Mouse (Mus musculus) midbrain, postnatal 0 days (tissue): ENCODE data around the gene Chka. TPM values are rescaled to one million over a fixed set of nuclear protein-coding genes. Genes with fewer than 3 reads are reported as not detected.
A peak's percentile ranks its signal among the peaks of the same experiment; 100 is the strongest.

ENCODE experiments used
- ATAC-seq: fragments of 200-750 bp; cut with Nextera tagmentation; 2 replicates; pipeline ENCODE4 v1.8.0; 2017; ENCODE audit warnings: moderate number of reproducible peaks, mild to moderate bottlenecking, moderate TSS enrichment, moderate library complexity; ENCODE audit not compliant: low FRiP score
- DNase-seq: peaks from one replicate; pipeline ENCODE4 v3.0.0-alpha.2; 2015; ENCODE audit warnings: low spot score
- H3K27ac ChIP-seq: fragments of 300-500 bp; sonication (generic); 2 replicates; pipeline ENCODE4 v1.5.1; 2014; ENCODE audit warnings: low read depth, mild to moderate bottlenecking, low read length, mixed read lengths
- H3K27me3 ChIP-seq: fragments of 300-500 bp; sonication (generic); 2 replicates; pipeline ENCODE4 v1.6.1; 2014; ENCODE audit warnings: low read length, control low read depth, mixed read lengths; ENCODE audit not compliant: insufficient read depth
- H3K36me3 ChIP-seq: fragments of 300-500 bp; sonication (generic); 2 replicates; pipeline ENCODE4 v1.6.1; 2014; ENCODE audit warnings: low read length, control low read depth, mixed read lengths; ENCODE audit not compliant: insufficient read depth
- H3K4me1 ChIP-seq: fragments of 300-500 bp; sonication (generic); 2 replicates; pipeline ENCODE4 v1.6.1; 2014; ENCODE audit warnings: mild to moderate bottlenecking, control low read depth, antibody characterized with exemption, low read length, mixed read lengths; ENCODE audit not compliant: insufficient read depth
- H3K4me2 ChIP-seq: fragments of 300-500 bp; sonication (generic); 2 replicates; pipeline ENCODE4 v1.6.1; 2014; ENCODE audit warnings: low read depth, mild to moderate bottlenecking, low read length, mixed read lengths; ENCODE audit not compliant: poor library complexity, severe bottlenecking
- H3K4me3 ChIP-seq: fragments of 300-500 bp; sonication (generic); 2 replicates; pipeline ENCODE4 v1.5.1; 2014; ENCODE audit warnings: low read depth, mild to moderate bottlenecking, low read length, moderate library complexity
- H3K9ac ChIP-seq: fragments of 300-500 bp; sonication (generic); replicated peaks from 2 replicates; pipeline ENCODE4 v1.6.1; 2014; ENCODE audit warnings: mild to moderate bottlenecking, low read length, moderate library complexity, mixed read lengths; ENCODE audit not compliant: poor library complexity, severe bottlenecking
- H3K9me3 ChIP-seq: fragments of 300-500 bp; sonication (generic); 2 replicates; pipeline ENCODE4 v1.6.1; 2016; ENCODE audit warnings: low read length, control low read depth
- CTCF ChIP-seq: IDR thresholded peaks from 2 replicates; pipeline ENCODE4 v1.5.1; 2016; ENCODE audit warnings: antibody characterized with exemption, mild to moderate bottlenecking
- WGBS: fragments of 180-500 bp; shearing (Covaris S2); extraction: QIAGEN DNeasy Blood & Tissue Kit; methylation state at CpG from one replicate; pipeline ENCODE4 v1.1.7; 2014; 5-methylcytosine and 5-hydroxymethylcytosine counted together
- polyA plus RNA-seq: library from polyadenylated mRNA; unstranded; fragments of >200 nt; fragmentation: Nextera tagmentation; extraction: Ambion mirVana; gene quantifications from 2 replicates; pipeline ENCODE4 v1.2.1, GENCODE M21; 2015
- total RNA-seq: library from RNA; depleted of rRNA; stranded (reverse); fragments of >200 nt; gene quantifications from 2 replicates; pipeline ENCODE4 v1.2.3, GENCODE M21; 2014

Gene Chka
- total and polyA plus RNA-seq, 2 experiments from 2014 or later = 56.3 to 62.7 TPM

GRCm38 (mm10) chr19:3848207-3848808 lies 3.3 kb upstream of the Chka start:
- H3K4me1 ChIP-seq = 0 out of 2 replicates have a peak, but pooled peaks cover 2% of the 10 kb centered on the region
- DNase-seq = no peak
- no peak for TF ChIP-seq CTCF
- no peak overlapping the region for H3K9ac ChIP-seq
- no peaks in the 10 kb centered on the region for H3K36me3 ChIP-seq
- H3K9me3 ChIP-seq = no peaks in the 10 kb centered on the region
- WGBS = 86% methylated on average over 7 of the region's 7 CpGs
- H3K27me3 ChIP-seq = no peaks in the 10 kb centered on the region
- H3K4me2 ChIP-seq = no peak overlapping the region
- ATAC-seq = no peak
- no peak overlapping the region for H3K4me3 ChIP-seq
- no peak overlapping the region for H3K27ac ChIP-seq

GRCm38 (mm10) chr19:3849251-3849650 lies 2.3 kb upstream of the Chka start:
- Histone ChIP-seq H3K36me3 (no peaks in the 10 kb centered on the region), H3K4me1 (peaks cover 6% of the 10 kb centered on the region; the same call in 1 of the 2 replicates), H3K9ac (no peak overlapping the region), H3K4me2 (no peak overlapping the region), H3K9me3 (no peaks in the 10 kb centered on the region), H3K4me3 (no peak overlapping the region), H3K27ac (no peak overlapping the region), H3K27me3 (no peaks in the 10 kb centered on the region)
- WGBS = 88% methylated on average over 2 of the region's 2 CpGs
- no peak for DNase-seq
- no peak for ATAC-seq
- no peak for TF ChIP-seq CTCF

DNA sequence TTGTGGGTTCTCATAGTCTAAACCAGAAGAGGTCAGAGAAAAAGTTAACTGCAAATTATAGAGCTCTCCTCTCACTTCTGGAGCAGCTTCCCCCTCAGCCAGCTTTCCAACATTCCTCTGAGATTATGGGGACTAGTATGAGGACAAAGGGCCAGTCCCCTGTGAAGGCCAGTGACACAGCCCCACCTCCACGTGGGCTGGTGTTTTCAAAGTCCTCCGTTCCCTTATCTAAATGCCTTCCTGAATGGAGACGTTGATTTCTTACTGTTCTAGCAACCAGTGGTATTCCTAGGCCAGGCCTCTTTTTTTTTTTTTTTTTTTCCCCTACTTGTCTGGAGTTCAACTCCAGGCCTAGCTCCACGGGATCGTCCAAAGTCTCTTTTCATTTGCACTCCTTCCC lies 1.5 kb upstream of the Chka start:
- Histone ChIP-seq H3K4me3 (no peak overlapping the region), H3K9ac (no peak overlapping the region), H3K27ac (no peak overlapping the region), H3K4me2 (no peak overlapping the region), H3K4me1 (peaks cover 7% of the 10 kb centered on the region), H3K9me3 (no peaks in the 10 kb centered on the region), H3K27me3 (no peaks in the 10 kb centered on the region), H3K36me3 (no peaks in the 10 kb centered on the region)
- TF ChIP-seq CTCF = no peak
- WGBS = 39% methylated on average over 5 of the region's 5 CpGs
- ATAC-seq (no peak), DNase-seq (no peak)

DNA sequence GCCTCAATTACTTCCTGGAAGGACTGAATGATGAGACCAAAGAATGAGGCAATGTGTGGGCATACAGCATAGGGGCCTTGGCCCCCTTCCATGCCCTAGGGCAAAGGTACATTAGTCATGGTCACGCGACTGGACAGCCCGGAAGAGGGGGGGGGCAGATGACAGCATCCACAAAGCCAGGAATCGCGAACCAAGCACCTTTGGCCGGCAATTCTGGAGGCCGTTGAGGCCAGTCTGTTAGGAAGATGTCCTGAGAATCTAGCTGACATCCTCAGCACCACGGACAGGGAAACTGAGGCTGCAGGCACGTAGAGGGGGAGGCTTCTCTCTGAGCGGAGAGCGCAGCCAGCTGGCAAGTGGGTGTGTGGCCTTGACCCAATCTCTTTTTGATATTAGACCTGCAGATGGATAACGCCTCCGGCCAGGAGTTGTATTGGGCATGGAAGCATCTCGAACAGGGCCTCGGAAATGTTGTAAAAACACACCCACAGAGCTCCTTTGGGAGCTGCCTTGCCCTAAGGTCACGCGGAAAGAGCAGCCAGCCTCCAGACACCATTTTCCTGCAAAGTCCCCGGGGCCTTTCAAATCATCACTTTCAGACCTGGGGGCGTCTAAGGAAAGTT lies 615 bp upstream of the Chka start:
- H3K4me2 ChIP-seq = peak overlapping the region; percentile 67
- peaks cover 14% of the 10 kb centered on the region for H3K4me1 ChIP-seq
- H3K9me3 ChIP-seq = no peaks in the 10 kb centered on the region
- H3K36me3 ChIP-seq = no peaks in the 10 kb centered on the region
- ATAC-seq (0 out of 2 replicates have a peak, but pooled peaks have one; percentile 0), DNase-seq (peak; percentile 22)
- H3K9ac ChIP-seq = 0 out of 2 replicates have a peak overlapping the region, but pooled peaks have one; percentile 39
- no peaks in the 10 kb centered on the region for H3K27me3 ChIP-seq
- no peak for TF ChIP-seq CTCF
- H3K4me3 ChIP-seq = peak overlapping the region; percentile 98
- 5% methylated on average over 19 of the region's 19 CpGs for WGBS
- H3K27ac ChIP-seq = peak overlapping the region; percentile 55

GRCm38 (mm10) chr19:3851979-3852681 lies 557 bp downstream of the Chka start:
- DNase-seq (peak; percentile 32), ATAC-seq (peak; percentile 35)
- H3K9ac ChIP-seq = peak overlapping the region; percentile 94
- no peak for TF ChIP-seq CTCF
- H3K27me3 ChIP-seq = no peaks in the 10 kb centered on the region
- peak overlapping the region; percentile 98 for H3K27ac ChIP-seq
- no peaks in the 10 kb centered on the region for H3K9me3 ChIP-seq
- no peaks in the 10 kb centered on the region for H3K36me3 ChIP-seq
- WGBS = under 1% methylated on average over 40 of the region's 74 CpGs
- H3K4me3 ChIP-seq = peak overlapping the region; percentile 98
- H3K4me1 ChIP-seq = peaks cover 14% of the 10 kb centered on the region
- peak overlapping the region; percentile 67 for H3K4me2 ChIP-seq

GRCm38 (mm10) chr19:3853121-3853520 lies 1.5 kb downstream of the Chka start:
- WGBS = 91% methylated on average over 10 of the region's 10 CpGs
- H3K4me2 ChIP-seq = peak overlapping the region; percentile 67
- no peak for TF ChIP-seq CTCF
- H3K4me1 ChIP-seq = peaks cover 14% of the 10 kb centered on the region
- no peaks in the 10 kb centered on the region for H3K27me3 ChIP-seq
- DNase-seq (no peak), ATAC-seq (no peak)
- H3K9me3 ChIP-seq = no peaks in the 10 kb centered on the region
- peak overlapping the region; percentile 98 for H3K4me3 ChIP-seq
- H3K36me3 ChIP-seq = no peaks in the 10 kb centered on the region
- no peak overlapping the region for H3K9ac ChIP-seq
- no peak overlapping the region for H3K27ac ChIP-seq
